Mouse (Mus musculus): ENCODE results near the gene Tex13c2. TPM values are rescaled to one million over a fixed set of nuclear protein-coding genes. Genes with fewer than 3 reads are reported as not detected.

Tex13c2 gene
- polyA plus RNA-seq (2016; fragmentation: Nextera tagmentation; extraction: Ambion mirVana), result not detected in 2 replicates

GRCm38 (mm10) chrX:42489446-42489845, at the start of gene Tex13c2:
Tex13c2 (plus strand) TSS chrX:42489691.
- 78% methylated on average over 16 of the region's 16 CpGs for WGBS (ENCODE audit: insufficient replicate concordance)
- Histone ChIP-seq H3K9me3 (replicated peaks) (no peaks in the 10 kb centered on the region), H3K27ac (no peak within 1 kb of the TSS), H3K4me2 (no peak within 1 kb of the TSS), H3K4me1 (no peaks in the 10 kb centered on the region), H3K4me3 (no peak within 1 kb of the TSS), H3K9ac (no peak within 1 kb of the TSS), H3K27me3 (replicated peaks) (no peaks in the 10 kb centered on the region), H3K36me3 (no peaks in the 10 kb centered on the region)
- no peak for ATAC-seq

DNA sequence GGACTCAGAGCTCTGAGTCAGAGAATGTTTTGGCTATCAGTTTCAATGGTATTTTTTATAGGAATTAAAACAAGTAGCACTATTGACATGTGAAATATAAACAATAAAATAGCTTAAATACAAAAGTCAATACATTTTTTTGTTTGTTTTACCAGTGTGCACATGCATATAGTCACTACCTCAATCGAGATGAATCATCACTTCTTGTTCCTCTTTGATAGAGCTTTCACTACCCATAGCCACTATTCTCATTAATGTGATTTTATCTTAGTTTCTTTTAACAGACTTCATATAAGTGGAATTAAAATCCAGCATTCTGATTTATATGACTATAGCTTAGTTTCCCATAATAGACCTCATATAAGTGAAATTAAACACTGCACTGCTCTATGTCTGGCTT, 39.2 kb upstream of the Tex13c2 start:
- Histone ChIP-seq H3K9ac (no peak overlapping the region), H3K27me3 (replicated peaks) (no peaks in the 10 kb centered on the region), H3K4me3 (no peak overlapping the region), H3K4me2 (no peak overlapping the region), H3K9me3 (replicated peaks) (no peaks in the 10 kb centered on the region), H3K27ac (no peak overlapping the region), H3K4me1 (no peaks in the 10 kb centered on the region), H3K36me3 (no peaks in the 10 kb centered on the region)
- 38% methylated on average over 1 of the region's 1 CpGs for WGBS (ENCODE audit: insufficient replicate concordance)
- no peak for ATAC-seq

GRCm38 (mm10) chrX:42453001-42453400, 36.5 kb upstream of the Tex13c2 start:
- H3K27ac ChIP-seq, result no peak overlapping the region
- H3K27me3 ChIP-seq (replicated peaks), result no peaks in the 10 kb centered on the region
- WGBS (ENCODE audit: insufficient replicate concordance), result 58% methylated on average over 1 of the region's 1 CpGs
- H3K4me2 ChIP-seq, result no peak overlapping the region
- H3K9me3 ChIP-seq (replicated peaks), result no peaks in the 10 kb centered on the region
- H3K9ac ChIP-seq, result no peak overlapping the region
- H3K36me3 ChIP-seq, result no peaks in the 10 kb centered on the region
- ATAC-seq, result no peak
- no peak overlapping the region for H3K4me3 ChIP-seq
- no peaks in the 10 kb centered on the region for H3K4me1 ChIP-seq

GRCm38 (mm10) chrX:42454533-42454932, 35.0 kb upstream of the Tex13c2 start:
- no peak overlapping the region for H3K4me2 ChIP-seq
- H3K4me3 ChIP-seq, result no peak overlapping the region
- H3K36me3 ChIP-seq, result no peaks in the 10 kb centered on the region
- no peaks in the 10 kb centered on the region for H3K4me1 ChIP-seq
- H3K27ac ChIP-seq, result no peak overlapping the region
- H3K9me3 ChIP-seq (replicated peaks), result no peaks in the 10 kb centered on the region
- H3K27me3 ChIP-seq (replicated peaks), result no peaks in the 10 kb centered on the region
- ATAC-seq, result no peak
- WGBS (ENCODE audit: insufficient replicate concordance), result 67% methylated on average over 7 of the region's 7 CpGs
- H3K9ac ChIP-seq, result no peak overlapping the region

- H3K9ac ChIP-seq, result no peak overlapping the region
- 74% methylated on average over 8 of the region's 8 CpGs for WGBS (ENCODE audit: insufficient replicate concordance)
- no peak overlapping the region for H3K4me2 ChIP-seq
- H3K9me3 ChIP-seq (replicated peaks), result no peaks in the 10 kb centered on the region
- H3K27ac ChIP-seq, result no peak overlapping the region
- no peaks in the 10 kb centered on the region for H3K4me1 ChIP-seq
- H3K36me3 ChIP-seq, result no peaks in the 10 kb centered on the region
- H3K27me3 ChIP-seq (replicated peaks), result no peaks in the 10 kb centered on the region
- ATAC-seq, result no peak
- no peak overlapping the region for H3K4me3 ChIP-seq
These were observed 845 bp downstream of the Tex13c2 start for GRCm38 (mm10) chrX:42490336-42490735.

DNA sequence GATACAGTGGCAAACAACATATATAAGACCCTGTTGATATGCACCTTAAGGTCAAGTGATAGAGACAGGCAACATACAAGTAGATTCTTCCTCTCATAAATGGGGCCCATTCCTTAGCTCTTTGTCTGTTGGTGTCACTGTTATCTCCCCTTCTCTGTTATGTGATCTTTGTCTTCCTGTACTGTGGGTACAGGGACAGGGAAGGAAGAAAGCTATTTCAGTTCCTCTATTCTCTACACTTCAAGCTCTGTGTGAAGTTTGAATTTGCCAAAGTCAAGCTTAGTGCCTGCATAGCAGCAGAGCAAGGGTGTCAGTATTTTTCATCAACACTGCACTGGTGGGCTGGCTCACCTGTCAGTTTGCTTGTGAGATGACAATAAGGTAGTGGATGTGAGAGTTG, 11.0 kb downstream of the Tex13c2 start:
- Histone ChIP-seq H3K4me2 (no peak overlapping the region), H3K4me3 (no peak overlapping the region), H3K27me3 (replicated peaks) (no peaks in the 10 kb centered on the region), H3K9me3 (replicated peaks) (no peaks in the 10 kb centered on the region), H3K4me1 (no peaks in the 10 kb centered on the region), H3K27ac (no peak overlapping the region), H3K9ac (no peak overlapping the region), H3K36me3 (no peaks in the 10 kb centered on the region)
- no peak for ATAC-seq

DNA sequence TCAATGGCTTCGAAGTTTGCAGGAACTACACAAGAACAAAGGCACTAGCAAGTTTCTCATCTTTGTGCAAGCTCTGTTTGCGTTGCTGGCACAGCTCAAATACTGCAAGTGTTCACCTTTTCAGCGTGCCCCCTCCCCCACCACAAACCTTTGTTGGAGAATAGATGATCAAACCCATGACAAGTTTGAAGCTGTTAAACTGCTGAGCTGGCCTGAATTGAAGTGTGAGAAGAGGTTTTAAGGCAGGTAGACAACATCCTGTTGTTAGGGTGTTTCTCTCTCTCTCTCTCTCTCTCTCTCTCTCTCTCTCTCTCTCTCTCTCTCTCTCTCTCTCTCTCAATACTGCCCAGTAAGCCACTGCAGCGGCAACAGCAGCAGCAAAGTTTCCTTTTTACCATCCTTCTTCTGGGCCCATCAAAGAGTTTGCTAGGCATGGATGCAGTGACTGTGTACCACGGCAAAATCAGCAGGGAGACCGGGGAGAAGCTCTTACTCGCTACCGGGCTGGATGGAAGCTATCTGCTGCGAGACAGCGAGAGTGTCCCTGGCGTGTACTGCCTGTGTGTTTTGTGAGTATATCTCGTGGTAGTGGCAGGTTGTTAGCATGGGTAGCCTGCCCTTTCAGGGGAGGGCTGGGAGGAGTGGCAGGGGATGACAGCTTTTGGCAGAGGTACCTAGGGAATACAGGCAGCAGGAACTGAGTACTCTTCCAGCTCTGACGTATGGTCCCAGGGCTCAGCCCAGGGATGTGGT, 13.0 kb downstream of the Tex13c2 start, which contains the start of gene Sh2d1a:
TSS of gene Sh2d1a (plus strand) at position 163 of the 753 bp plus-strand sequence.
- H3K9ac ChIP-seq, result no peak within 1 kb of the TSS
- WGBS (ENCODE audit: insufficient replicate concordance), result 75% methylated on average over 13 of the region's 13 CpGs
- H3K9me3 ChIP-seq (replicated peaks), result no peaks in the 10 kb centered on the region
- H3K4me2 ChIP-seq, result no peak within 1 kb of the TSS
- H3K27ac ChIP-seq, result no peak within 1 kb of the TSS
- no peaks in the 10 kb centered on the region for H3K36me3 ChIP-seq
- no peaks in the 10 kb centered on the region for H3K27me3 ChIP-seq (replicated peaks)
- H3K4me1 ChIP-seq, result no peaks in the 10 kb centered on the region
- ATAC-seq, result no peak
- H3K4me3 ChIP-seq, result no peak within 1 kb of the TSS

GRCm38 (mm10) chrX:42511105-42511504, 21.6 kb downstream of the Tex13c2 start:
- Histone ChIP-seq H3K9me3 (replicated peaks) (no peaks in the 10 kb centered on the region), H3K4me3 (no peak overlapping the region), H3K4me2 (no peak overlapping the region), H3K27ac (no peak overlapping the region), H3K9ac (no peak overlapping the region), H3K27me3 (replicated peaks) (no peaks in the 10 kb centered on the region), H3K36me3 (no peaks in the 10 kb centered on the region), H3K4me1 (no peaks in the 10 kb centered on the region)
- no peak for ATAC-seq
- 60% methylated on average over 2 of the region's 2 CpGs for WGBS (ENCODE audit: insufficient replicate concordance)

DNA sequence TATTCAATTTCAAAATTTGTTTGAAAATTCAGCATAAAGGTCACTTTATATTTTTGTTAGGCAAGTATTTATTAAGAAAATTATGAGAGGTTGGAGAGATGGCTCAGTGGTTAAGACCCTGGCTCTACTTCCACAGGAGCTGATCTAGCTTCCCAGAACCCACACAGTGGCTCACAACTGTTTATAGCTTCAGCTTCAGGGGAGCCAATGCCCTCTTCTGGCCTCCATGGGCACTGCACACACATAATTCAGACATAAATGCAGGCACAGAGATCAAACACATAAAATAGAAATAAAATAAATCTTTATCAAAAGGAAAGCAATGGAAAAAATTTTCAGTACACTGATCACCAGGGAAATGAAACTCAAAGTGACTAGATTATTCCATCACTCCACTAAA, 23.1 kb downstream of the Tex13c2 start:
- ATAC-seq, result no peak
- no peak overlapping the region for H3K4me2 ChIP-seq
- no peak overlapping the region for H3K4me3 ChIP-seq
- H3K27me3 ChIP-seq (replicated peaks), result no peaks in the 10 kb centered on the region
- no peaks in the 10 kb centered on the region for H3K4me1 ChIP-seq
- H3K9me3 ChIP-seq (replicated peaks), result no peaks in the 10 kb centered on the region
- no peaks in the 10 kb centered on the region for H3K36me3 ChIP-seq
- no peak overlapping the region for H3K9ac ChIP-seq
- H3K27ac ChIP-seq, result no peak overlapping the region

DNA sequence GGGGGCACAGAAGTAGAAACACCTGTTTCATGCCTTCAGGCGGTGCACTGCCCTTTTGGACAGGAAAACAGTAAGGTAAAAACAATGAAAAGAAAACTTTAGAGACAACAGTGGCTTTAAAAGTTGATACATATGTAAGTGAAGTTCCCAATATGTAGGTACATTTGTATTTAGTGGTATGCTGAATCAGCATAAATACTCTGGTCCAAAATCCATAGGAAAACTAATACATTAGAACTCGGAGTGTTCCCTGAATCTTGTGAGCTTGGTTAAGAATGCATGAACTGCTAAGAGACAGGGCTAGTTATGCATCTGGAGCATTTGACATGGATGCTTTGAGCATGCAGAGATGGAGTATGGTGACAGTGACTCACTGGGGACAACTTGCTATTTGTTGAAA, 33.4 kb downstream of the Tex13c2 start:
- no peak overlapping the region for H3K4me3 ChIP-seq
- no peak for ATAC-seq
- no peak overlapping the region for H3K9ac ChIP-seq
- no peak overlapping the region for H3K4me2 ChIP-seq
- no peaks in the 10 kb centered on the region for H3K9me3 ChIP-seq (replicated peaks)
- WGBS (ENCODE audit: insufficient replicate concordance), result 67% methylated on average over 2 of the region's 2 CpGs
- H3K36me3 ChIP-seq, result no peaks in the 10 kb centered on the region
- H3K4me1 ChIP-seq, result no peaks in the 10 kb centered on the region
- H3K27me3 ChIP-seq (replicated peaks), result no peaks in the 10 kb centered on the region
- H3K27ac ChIP-seq, result no peak overlapping the region

- Histone ChIP-seq H3K27ac (no peak overlapping the region), H3K27me3 (replicated peaks) (no peaks in the 10 kb centered on the region), H3K4me2 (no peak overlapping the region), H3K4me1 (no peaks in the 10 kb centered on the region), H3K36me3 (no peaks in the 10 kb centered on the region), H3K9ac (no peak overlapping the region), H3K4me3 (no peak overlapping the region), H3K9me3 (replicated peaks) (no peaks in the 10 kb centered on the region)
- ATAC-seq, result no peak
- WGBS (ENCODE audit: insufficient replicate concordance), result 75% methylated on average over 4 of the region's 4 CpGs
These were observed 41.2 kb downstream of the Tex13c2 start for GRCm38 (mm10) chrX:42530703-42531102.

GRCm38 (mm10) chrX:42540030-42540755, 50.7 kb downstream of the Tex13c2 start:
- Histone ChIP-seq H3K4me3 (peak overlapping the region; percentile 28), H3K4me2 (peak overlapping the region; percentile 48), H3K27ac (no peak overlapping the region), H3K9ac (no peak overlapping the region), H3K27me3 (replicated peaks) (no peaks in the 10 kb centered on the region), H3K4me1 (no peaks in the 10 kb centered on the region), H3K36me3 (no peaks in the 10 kb centered on the region), H3K9me3 (replicated peaks) (no peaks in the 10 kb centered on the region)
- 20% methylated on average over 3 of the region's 3 CpGs for WGBS (ENCODE audit: insufficient replicate concordance)
- ATAC-seq, result no peak

GRCm38 (mm10) chrX:42540756-42541053, 51.2 kb downstream of the Tex13c2 start:
- Histone ChIP-seq H3K4me2 (peak overlapping the region; percentile 48), H3K27me3 (replicated peaks) (no peaks in the 10 kb centered on the region), H3K4me1 (no peaks in the 10 kb centered on the region), H3K9me3 (replicated peaks) (no peaks in the 10 kb centered on the region), H3K4me3 (peak overlapping the region; percentile 28), H3K27ac (no peak overlapping the region), H3K36me3 (no peaks in the 10 kb centered on the region), H3K9ac (no peak overlapping the region)
- 24% methylated on average over 5 of the region's 5 CpGs for WGBS (ENCODE audit: insufficient replicate concordance)
- ATAC-seq, result no peak

All from liver, embryonic 12.5 days (tissue).